Mouse (Mus musculus) forebrain, embryonic 11.5 days (tissue): Measurements from ENCODE around the gene Wdr63. TPM values are rescaled to one million over a fixed set of nuclear protein-coding genes. Genes with fewer than 3 reads are reported as not detected.

Experiments
- ATAC-seq: fragments of 200-750 bp; cut with Nextera tagmentation; replicated peaks from 2 replicates; pipeline ENCODE4 v1.8.0; 2017; ENCODE audit warnings: moderate TSS enrichment; ENCODE audit not compliant: low FRiP score
- DNase-seq: peaks from one replicate; pipeline ENCODE4 v3.0.0-alpha.2; 2017; ENCODE audit warnings: low spot score
- H3K27ac ChIP-seq: fragments of 300-500 bp; sonication (generic); 2 replicates; pipeline ENCODE4 v1.5.1; 2014; ENCODE audit warnings: low read depth, low read length
- H3K27me3 ChIP-seq: fragments of 300-500 bp; sonication (generic); 2 replicates; pipeline ENCODE4 v1.6.1; 2014; ENCODE audit warnings: mild to moderate bottlenecking, low read length, mixed read lengths; ENCODE audit not compliant: control insufficient read depth, insufficient read depth
- H3K36me3 ChIP-seq: fragments of 300-500 bp; sonication (generic); 2 replicates; pipeline ENCODE4 v1.6.1; 2014; ENCODE audit warnings: mild to moderate bottlenecking, low read length, moderate library complexity, mixed read lengths; ENCODE audit not compliant: control insufficient read depth, insufficient read depth
- H3K4me1 ChIP-seq: fragments of 300-500 bp; sonication (generic); replicated peaks from 2 replicates; pipeline ENCODE4 v1.6.1; 2014; ENCODE audit warnings: low read length, mixed read lengths; ENCODE audit not compliant: control insufficient read depth, insufficient read depth
- H3K4me2 ChIP-seq: fragments of 300-500 bp; sonication (generic); 2 replicates; pipeline ENCODE4 v1.6.1; 2014; ENCODE audit warnings: low read depth, mild to moderate bottlenecking, low read length, moderate library complexity, mixed read lengths; ENCODE audit not compliant: severe bottlenecking
- H3K4me3 ChIP-seq: fragments of 300-500 bp; sonication (generic); 2 replicates; pipeline ENCODE4 v1.5.1; 2014; ENCODE audit warnings: low read depth, low read length
- H3K9ac ChIP-seq: fragments of 300-500 bp; sonication (generic); 2 replicates; pipeline ENCODE4 v1.6.1; 2014; ENCODE audit warnings: low read length
- H3K9me3 ChIP-seq: fragments of 300-500 bp; sonication (generic); 2 replicates; pipeline ENCODE4 v1.6.1; 2016; ENCODE audit warnings: low read length, mixed read lengths; ENCODE audit not compliant: control insufficient read depth
- WGBS: fragments of 180-500 bp; shearing (Covaris S2); extraction: QIAGEN DNeasy Blood & Tissue Kit; methylation state at CpG from one replicate; pipeline ENCODE4 v1.1.7; 2014; 5-methylcytosine and 5-hydroxymethylcytosine counted together
- polyA plus RNA-seq: library from polyadenylated mRNA; unstranded; fragments of >200 nt; fragmentation: Nextera tagmentation; extraction: Ambion mirVana; gene quantifications from 2 replicates; pipeline ENCODE4 v1.2.1, GENCODE M21; 2014

Gene Wdr63
- polyA plus RNA-seq, 1 experiment from 2014 or later: 0.09 TPM

- no peaks in the 10 kb centered on the region for H3K36me3 ChIP-seq
- no peaks in the 10 kb centered on the region for H3K9me3 ChIP-seq
- H3K27ac ChIP-seq: no peak overlapping the region
- DNase-seq (no peak), ATAC-seq (no peak)
- WGBS: 88% methylated on average over 13 of the region's 13 CpGs
- H3K9ac ChIP-seq: no peak overlapping the region
- 0 out of 2 replicates have a peak, but pooled peaks cover 2% of the 10 kb centered on the region for H3K4me1 ChIP-seq
- H3K27me3 ChIP-seq: peaks cover 9% of the 10 kb centered on the region
- no peak overlapping the region for H3K4me3 ChIP-seq
- H3K4me2 ChIP-seq: no peak overlapping the region
Observed at GRCm38 (mm10) chr3:145991130-145991529, 116.8 kb downstream of the Wdr63 start.

Other genes with a start within 250 kb of the Wdr63 start
- 52.0 and 55.4 TPM in 2 replicates for gene Bcl10, start 185.3 kb downstream of the Wdr63 start, polyA plus RNA-seq
- 57.6 and 59.5 TPM in 2 replicates for gene 2410004B18Rik, start 170.1 kb downstream of the Wdr63 start, polyA plus RNA-seq
- 1.6 and 2.0 TPM in 2 replicates for gene Syde2, start 120.3 kb downstream of the Wdr63 start, polyA plus RNA-seq
- 3.7 and 4.8 TPM in 2 replicates for gene Mcoln3, start 9.3 kb upstream of the Wdr63 start, polyA plus RNA-seq
- gene Mcoln2, start 41.7 kb upstream of the Wdr63 start, polyA plus RNA-seq: 0.11 and 0.27 TPM in 2 replicates
- gene Lpar3, start 112.8 kb upstream of the Wdr63 start, polyA plus RNA-seq: 0.17 and 0.24 TPM in 2 replicates